Mouse (Mus musculus) central nervous system, embryonic 18 days (tissue): ENCODE data around the gene Smyd3. TPM values are rescaled to one million over a fixed set of nuclear protein-coding genes. Genes with fewer than 3 reads are reported as not detected.

Experiments used
- polyA plus RNA-seq: library from polyadenylated mRNA; depleted of rRNA; stranded (reverse); fragments of >200 nt; gene quantifications from 2 replicates; pipeline ENCODE4 v1.2.3, GENCODE M21; 2012; rRNA removed

Smyd3 gene
- polyA plus RNA-seq: 15.1 and 15.3 TPM in 2 replicates

DNA sequence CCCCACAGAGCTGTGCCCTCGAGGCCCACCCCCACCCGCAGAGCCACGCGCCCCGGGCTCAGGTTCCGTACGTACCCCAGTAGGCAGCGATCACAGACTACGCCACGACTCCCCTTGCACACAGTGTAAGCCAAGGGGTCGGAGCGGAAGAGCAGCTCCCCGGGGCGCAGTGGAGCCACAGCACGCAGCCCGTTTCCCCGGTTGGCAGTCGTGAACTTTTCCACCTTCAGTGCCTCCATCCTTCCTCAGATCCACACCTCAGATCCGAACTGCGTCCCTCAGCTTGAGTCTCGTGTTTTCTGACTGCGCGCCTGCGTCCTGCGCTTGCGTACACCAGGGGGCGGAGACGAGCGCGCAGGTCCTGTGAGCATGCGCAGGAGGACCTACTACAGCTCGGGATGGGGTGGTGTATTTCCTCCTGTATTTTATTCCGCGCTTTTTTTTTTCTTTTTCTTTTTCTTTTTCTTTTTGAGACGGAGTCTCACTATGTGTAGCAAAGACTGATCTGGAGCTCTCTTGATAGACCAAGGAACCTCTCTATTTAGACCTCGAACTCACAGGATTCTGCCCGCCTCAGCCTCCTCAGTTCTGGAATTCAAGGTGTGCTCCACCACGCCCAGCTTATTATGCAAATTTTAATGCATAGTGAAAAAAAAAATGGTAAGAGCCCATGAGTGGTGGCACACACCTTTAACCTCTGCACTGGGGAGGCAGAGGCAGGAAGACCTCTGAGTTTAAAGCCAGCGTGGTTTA is at the start of gene Smyd3:
Gene Smyd3, minus strand, starts transcription at position 329 of the 753 bp plus-strand sequence.

DNA sequence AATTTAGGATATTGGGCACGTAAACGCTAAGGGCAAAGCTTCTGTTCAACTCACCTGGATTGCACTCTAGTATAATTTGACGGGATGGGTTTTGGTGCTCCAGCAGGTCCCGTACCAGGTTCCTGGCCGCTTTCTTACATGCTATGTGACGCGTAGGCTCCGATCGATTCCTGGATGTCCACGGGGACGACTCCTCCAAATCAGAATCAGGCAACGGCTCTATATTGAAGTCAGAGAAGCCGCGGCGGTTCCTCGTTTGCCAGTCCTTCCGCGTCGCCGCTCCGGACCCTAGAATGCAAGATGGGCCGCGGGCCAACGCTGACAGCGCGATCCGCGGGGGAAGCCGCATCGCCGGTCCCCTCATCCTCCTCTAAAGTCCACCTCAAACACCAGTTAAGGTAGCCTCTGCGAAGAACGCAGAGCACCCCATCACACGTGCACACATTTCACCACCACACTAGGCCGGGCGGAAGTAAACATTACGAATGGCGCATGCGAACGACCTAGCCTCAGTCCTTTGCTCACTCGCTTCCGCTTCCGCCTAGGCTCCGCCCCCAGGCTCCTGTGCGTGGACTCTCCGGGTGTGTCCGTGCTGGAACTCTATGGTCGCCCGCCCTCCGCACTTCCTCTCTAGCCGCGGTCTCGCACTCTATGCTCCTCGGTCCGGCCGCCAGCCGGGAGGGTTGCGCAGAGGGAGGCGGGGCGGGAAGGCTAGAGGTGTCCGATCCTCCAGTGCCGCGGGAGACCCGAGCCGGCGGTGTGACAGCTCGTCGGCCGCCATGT is 28.1 kb upstream of the Smyd3 start, which contains the start of the genes Tfb2m and Cnst:
Gene Tfb2m, minus strand, starts transcription at position 500 of the 783 bp plus-strand sequence.
Gene Cnst, plus strand, starts transcription at position 603 of the 783 bp plus-strand sequence.

Other genes with a start within 250 kb of the Smyd3 start
- gene Tfb2m, start 28.2 kb upstream of the Smyd3 start, polyA plus RNA-seq: 23.3 and 23.4 TPM in 2 replicates
- gene Cnst, start 28.3 kb upstream of the Smyd3 start, polyA plus RNA-seq: 26.4 and 27.7 TPM in 2 replicates
- gene Sccpdh, start 150.2 kb upstream of the Smyd3 start, polyA plus RNA-seq: 97.7 and 109 TPM in 2 replicates
- gene Kif28, start 227.2 kb upstream of the Smyd3 start, polyA plus RNA-seq: 0.06 and 0.11 TPM in 2 replicates